Mouse (Mus musculus): ENCODE results near the gene Car10.

Car10 gene

DNA sequence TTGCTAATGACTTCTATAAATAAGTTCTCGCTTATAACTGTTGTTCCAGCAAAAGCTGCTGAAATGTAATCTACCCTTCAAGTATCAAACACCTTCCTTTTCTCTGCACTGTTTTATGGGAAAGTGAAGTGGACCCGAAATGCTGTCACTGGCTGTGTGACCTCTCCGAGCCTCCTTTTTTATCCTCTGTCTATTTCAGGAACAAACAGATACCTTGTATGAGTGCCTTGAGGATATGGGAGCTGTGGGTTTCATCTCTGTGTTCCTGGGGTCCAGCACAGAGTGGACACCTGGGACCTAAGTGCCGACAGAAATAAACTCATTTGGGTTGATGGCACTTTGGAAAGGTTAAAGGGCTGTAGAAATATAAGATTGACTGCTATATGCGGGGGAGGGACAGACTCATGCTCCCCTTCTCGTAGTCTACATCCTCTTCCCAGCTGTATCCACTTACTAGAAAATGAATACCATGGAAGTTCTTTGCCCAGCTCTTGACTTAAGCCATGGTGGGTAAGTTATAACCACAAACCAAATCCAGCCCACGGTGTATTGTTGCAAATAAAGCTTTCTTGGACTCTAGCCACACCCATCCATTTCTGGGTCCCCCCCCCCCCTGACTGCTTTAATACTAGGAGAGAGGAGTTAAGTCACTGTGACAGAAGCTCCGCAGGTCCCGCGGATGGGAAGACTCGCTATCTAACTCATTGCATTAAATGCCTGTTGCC lies 474.3 kb downstream of the Car10 start:
- DNase-seq (ENCODE audit: low read depth, low spot score) = no peak

DNA sequence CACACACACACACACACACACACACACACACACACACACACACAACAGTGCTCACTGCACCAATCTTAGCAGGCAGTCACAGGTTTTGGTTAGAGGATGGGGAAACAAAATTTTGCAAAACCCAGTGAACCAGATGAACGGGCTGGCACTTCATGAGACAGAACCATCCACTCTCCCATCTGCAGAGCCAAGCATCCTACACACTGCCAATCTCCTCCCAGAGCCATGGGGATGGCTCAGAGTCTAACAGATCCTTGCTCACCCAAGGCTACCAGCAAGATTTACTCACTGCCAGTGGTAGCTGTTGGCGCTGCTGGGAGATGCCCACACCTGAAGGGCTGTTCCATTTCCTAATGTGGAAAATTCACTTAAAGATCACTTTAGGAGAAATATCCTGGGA lies 479.6 kb downstream of the Car10 start:
- DNase-seq (ENCODE audit: low read depth, low spot score) = peak; percentile 93

DNA sequence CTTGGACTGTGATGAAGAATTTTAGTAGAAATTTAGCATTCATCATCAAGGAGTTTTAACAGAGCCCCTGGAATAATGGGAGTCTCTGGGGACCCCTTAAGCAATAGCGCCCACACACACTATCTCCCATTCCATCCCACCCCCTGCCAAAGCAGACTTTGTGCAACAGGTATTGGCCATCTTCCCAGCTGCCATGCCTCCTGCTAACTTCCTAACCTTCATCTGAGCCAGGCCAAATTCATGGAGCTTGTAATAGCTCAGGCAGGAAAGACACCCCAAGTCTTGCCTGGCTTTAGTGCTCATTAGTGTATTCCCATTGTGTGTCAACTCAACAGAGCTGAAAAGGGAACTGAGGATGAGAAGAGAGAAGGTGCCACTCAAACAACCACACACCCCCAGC lies 481.8 kb downstream of the Car10 start:
- DNase-seq (ENCODE audit: low read depth, low spot score) = peak; percentile 70

DNA sequence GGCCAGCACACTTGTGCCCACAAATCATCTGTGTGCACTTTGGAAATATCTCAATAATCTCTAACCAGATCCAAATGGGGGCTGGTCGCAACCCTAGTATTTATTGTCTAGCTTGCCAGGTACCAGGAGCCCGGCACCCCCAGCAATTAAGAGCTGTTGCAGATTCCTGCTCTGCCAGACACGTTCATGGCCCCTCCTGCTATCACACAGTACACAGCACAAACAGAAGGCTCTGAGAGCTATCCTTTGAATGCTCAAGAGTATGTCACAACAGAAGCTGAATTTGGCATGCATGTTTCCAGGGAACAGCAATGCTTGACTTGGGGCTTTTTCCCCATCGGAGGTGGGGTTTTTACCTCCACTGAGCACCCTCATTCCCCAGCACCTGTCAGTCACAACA lies 483.5 kb downstream of the Car10 start:
- peak; percentile 57 for DNase-seq (ENCODE audit: low read depth, low spot score)

DNA sequence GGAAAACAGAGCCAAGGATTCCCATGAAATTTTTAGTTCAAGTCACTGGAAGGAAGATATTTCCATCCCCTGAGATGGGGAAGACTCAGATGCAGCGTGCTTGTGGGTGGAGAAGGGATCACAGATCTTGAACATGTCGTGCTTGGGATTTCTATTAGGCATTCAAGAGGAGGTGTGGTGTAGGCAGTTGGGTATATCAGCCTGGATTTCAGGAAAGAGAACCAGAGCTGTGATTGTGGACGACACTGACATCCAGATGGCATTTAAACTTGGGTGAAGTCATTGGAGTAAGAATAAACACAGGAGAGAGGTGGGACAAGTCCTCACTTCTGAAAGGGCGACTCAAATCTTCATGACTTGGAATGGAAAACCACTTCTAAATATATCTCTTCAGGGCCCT lies 490.0 kb downstream of the Car10 start:
- peak; percentile 86 for DNase-seq (ENCODE audit: low read depth, low spot score)

DNA sequence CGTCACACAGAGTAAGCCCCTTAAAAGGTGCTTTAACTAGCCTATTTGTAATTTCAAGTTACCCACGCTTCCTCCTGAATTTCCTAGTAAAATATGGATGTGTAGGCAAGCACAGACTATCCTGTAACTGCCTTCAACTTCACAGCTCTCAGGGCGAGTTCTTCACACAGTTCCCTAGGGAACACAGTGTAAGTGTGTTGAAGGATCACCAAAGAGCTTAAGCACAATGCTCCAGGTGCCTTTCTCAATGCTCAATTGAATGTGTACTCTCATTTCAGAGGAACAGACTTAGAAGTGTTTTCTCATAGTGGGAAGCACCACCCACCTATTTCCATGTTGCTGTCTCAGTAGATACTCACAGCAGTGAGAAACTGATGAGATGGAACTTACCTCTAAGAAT lies 492.8 kb downstream of the Car10 start:
- DNase-seq (ENCODE audit: low read depth, low spot score) = peak; percentile 68

DNA sequence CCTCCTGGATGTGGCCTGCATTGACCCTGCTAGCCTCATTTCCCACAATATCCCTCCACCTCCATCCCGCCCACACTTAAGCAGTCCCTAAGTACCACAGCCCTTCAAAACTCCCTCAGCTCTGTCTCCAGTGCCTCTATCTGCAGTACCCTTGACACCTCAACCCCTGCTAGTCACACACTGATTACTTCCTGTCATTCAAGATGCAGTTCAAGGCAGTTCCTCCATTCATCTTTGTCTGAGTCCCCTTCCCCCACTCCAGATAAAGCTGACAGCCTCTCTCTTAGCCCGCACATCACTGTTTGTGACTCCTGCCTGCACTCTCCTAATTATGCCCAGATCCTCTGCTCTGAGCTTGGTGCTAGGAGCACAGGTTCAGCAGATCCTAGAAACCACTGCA lies 496.2 kb downstream of the Car10 start:
- DNase-seq (ENCODE audit: low read depth, low spot score) = no peak

DNA sequence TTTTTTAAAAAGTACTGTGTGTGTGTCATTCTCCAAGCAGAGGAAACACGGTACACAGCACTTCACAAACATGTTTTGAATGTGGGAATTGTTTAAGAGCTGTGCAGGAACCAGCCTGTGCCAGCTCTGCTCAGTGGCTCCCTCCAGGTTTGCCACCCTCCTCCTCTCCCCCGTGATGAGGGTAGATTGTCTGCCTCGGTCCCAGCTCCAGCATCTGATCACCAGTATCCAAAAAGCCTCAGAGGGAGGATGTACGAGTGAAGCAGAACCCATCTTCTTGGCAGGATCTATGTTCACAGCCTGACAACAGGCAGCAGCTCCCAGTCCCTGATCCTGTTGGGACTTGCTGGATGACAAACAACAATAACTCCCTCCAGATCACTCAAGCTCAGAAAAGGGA lies 500.3 kb downstream of the Car10 start:
- DNase-seq (ENCODE audit: low read depth, low spot score) = peak; percentile 73

DNA sequence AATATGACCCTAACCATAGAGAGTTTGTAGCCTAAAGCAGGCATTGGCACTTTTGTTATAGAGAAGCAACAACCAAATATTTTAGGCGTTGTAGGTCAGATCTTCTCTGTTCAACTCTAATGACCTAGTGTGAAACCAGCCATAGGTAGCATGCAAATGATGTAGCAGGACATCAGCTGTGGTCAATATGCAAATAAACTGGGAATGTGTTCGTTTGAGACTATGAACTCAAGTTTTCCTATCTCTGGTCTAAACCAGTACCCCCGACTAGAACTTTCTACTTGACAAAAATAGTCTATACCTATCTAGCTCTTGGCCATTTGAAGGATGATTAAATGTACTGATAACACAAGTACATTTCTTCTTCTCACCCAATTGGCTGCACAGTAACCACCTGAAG lies 501.9 kb downstream of the Car10 start:
- no peak for DNase-seq (ENCODE audit: low read depth, low spot score)

DNA sequence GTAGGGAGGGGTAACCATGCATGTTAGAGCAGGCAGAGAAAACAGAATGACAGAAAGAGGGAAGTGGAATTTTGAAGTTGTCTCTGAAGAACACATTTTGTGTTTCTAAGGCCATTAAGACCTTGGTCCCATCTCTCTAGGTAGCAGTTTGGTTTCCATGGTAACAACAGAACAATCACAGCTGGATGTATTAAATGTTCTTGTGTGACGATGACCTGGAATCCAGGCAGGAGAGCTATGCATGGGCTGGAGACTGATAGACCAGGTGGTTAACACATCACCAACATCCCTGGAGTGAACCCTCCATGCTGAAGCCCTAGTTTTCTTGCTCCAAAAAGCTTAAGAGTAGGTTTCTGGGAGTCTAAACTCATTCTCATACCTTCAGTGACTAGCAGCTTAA lies 505.7 kb downstream of the Car10 start:
- no peak for DNase-seq (ENCODE audit: low read depth, low spot score)

DNA sequence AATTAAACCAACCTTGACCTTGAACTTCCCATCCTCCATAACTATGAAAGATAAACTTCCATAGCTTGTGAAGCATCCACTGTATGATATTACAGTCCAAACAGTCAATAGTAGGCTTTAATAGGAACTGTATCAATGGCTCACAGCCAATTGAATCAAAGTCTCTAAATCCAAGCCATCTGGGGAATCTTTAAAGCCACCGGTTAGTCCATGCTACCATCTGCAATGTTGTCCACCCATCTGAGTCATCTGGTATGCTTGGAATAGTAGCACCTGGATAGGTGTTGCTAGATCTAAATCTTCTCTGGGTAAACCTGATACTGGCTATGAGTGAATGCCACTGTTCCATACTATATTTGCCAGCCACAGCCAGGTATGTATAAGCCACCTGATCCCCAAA lies 509.3 kb downstream of the Car10 start:
- DNase-seq (ENCODE audit: low read depth, low spot score) = peak; percentile 48

DNA sequence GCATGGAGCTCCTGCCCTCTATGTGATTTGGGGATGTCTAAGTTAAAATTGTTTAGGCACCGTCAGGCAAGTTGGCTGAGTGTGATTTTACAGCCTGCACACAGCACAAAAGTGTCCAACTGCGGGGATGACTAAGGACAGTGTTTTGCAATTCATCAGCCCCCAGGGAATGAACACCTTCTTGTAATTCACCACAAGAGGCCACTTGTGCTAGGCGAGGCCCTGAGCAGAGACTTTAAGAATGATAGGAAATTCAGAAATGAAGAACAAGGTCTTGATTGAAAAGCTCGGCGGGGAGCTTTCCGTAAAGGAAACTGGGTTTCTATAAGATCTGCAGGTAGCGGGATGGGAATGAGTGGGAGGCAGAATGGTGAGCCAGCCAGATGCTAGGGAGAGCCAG lies 510.9 kb downstream of the Car10 start:
- peak; percentile 74 for DNase-seq (ENCODE audit: low read depth, low spot score)

DNA sequence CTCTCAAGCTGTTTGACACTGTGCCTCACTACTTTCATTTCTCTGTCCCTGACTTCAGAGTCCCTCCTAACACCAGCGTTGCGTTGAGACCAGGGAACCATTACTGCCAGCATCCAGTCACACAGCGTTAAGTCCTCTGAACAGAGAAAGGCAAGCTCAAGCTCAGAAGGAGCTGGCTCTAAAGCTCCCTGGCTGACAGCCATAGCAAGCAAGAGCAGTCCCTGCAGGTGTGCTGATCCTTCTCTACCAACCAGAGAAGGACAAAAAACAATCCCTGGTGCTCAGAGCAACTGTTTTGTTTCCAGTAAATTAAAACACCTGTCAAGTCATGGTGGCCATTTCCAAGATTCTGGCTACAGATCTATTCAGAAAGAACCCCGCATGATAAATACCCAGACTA lies 514.2 kb downstream of the Car10 start:
- DNase-seq (ENCODE audit: low read depth, low spot score) = peak; percentile 79

DNA sequence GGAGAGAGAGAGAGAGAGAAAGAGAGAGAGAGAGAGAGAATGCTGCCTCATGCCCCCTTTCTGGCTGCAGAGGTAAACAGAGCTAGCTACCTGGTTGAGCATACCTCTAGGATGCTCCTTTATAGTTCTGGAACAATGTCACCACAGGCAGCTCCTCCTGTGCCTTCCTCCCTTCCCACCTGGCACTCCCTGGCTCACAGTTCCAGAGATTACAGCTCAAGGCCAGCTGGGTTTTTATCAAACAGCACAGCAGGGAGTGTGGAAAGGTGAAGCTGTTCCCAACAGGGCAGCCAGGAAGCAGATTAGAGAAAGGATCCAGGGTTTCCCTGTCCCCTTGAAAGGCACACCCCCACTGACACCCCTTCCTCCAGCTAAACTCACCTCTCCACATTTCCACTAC lies 517.0 kb downstream of the Car10 start:
- DNase-seq (ENCODE audit: low read depth, low spot score) = peak; percentile 91

DNA sequence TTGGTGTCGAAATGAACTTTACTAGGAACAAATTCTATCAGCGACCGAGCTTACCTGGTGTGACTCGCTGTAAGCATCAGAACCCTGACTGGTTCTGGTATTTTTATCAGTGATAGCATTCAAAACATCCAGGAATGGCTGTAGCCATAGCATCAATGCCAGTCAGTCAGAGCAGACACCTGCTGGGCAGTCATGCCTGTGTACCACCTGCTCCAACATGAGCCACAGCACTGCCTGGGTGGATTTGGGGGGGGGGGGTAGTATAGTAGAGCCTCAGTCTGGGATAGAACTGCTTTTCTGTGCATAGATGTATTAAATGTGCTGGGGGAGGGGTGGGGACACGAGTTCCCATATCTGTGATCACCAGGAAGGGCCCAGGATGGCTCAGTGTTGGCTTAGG lies 525.8 kb downstream of the Car10 start:
- peak; percentile 69 for DNase-seq (ENCODE audit: low read depth, low spot score)

DNA sequence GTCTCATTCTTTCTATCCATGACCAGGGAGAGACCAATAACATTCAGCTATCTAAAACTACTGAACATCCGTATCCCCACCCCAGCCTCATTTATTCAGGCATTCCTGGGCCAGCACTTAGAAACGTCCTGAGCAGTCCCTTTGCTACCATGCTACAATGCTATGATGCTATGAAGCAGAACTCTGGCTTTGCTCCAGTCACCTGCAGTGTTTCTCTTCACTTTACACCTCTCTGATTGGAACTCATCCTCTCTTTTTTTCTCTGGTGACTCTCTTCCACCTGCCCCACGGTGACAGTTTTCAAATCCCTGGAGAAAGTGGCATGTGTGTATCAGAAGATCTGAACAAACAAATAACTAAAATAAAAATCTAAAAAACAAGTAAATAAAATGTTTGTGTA lies 541.6 kb downstream of the Car10 start:
- DNase-seq (ENCODE audit: low read depth, low spot score) = peak; percentile 72

DNA sequence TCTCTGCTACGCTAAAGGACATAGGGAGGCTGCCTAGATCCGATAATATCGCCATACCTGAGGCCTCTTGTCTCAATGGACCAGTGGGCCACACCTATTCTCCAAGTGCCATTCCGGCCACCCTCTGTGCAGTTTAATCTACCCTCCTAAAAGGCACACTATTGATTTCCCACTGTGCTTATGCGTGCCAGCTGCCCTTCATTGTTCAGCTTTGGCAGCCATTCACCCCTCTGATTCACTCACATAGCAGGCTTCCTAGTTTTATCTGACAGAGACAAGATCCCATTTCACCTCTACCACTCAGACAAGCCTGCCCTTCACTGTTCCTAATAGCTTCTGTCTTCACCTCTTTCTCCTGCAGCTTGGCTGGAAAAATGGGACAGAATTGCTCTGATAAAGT lies 543.1 kb downstream of the Car10 start:
- peak; percentile 70 for DNase-seq (ENCODE audit: low read depth, low spot score)

DNA sequence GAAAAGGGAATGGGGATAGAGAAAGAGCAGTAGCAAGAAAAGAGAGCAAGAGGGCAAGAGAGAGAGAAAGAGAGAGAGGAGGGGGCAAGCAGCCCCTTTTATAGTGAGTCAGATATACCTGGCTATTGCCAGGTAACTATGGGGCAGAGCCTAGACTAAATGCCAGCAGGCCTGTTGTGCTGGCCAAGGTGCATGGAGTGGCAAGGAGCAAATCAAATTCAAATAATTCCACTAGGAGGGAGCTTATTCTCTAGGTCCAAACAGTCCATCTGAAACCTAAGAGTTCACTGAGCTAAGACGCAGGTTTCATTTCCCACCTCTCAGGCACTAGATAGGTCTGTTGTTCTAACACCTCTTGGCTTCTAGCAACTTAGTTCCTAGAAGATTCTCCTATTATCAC lies 544.5 kb downstream of the Car10 start:
- DNase-seq (ENCODE audit: low read depth, low spot score) = peak; percentile 58

DNA sequence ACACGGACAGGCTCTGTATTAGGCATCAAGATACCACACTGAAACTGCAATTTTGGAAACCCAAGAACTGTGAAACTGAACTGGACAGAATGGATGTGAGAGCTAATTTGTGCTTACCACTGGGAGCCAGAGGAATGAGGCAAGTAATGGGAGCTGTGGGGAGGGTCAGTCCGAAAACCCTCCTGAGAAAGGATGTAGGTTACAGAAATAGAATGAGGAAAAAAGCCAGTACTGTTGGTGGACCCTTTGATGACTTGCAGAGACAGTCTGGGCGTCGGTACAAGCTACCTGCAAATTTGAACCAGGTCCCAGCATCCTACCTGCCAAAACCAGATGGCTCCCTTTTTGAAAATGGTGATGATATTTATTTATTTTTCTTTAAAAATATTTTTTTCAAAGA lies 545.2 kb downstream of the Car10 start:
- DNase-seq (ENCODE audit: low read depth, low spot score) = peak; percentile 94

DNA sequence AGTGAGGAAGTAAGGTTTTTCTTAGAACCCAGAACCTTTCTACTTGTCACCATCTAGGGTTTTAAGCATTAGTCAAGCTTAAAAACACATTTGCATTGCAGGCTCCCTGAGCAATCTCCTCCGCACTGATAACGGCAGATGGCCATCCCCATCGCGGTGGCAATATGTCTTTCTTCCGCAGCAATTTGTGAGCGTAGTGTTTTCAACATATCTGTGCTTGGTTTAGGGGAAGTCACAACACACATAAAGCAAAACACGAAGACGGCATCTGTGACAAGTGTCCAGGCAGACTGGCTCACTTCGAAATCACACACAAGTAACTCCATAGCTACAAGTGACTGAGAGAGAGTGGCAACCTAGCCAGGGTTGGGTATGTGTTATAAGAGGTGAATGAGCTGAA lies 545.6 kb downstream of the Car10 start:
- DNase-seq (ENCODE audit: low read depth, low spot score) = peak; percentile 95

DNA sequence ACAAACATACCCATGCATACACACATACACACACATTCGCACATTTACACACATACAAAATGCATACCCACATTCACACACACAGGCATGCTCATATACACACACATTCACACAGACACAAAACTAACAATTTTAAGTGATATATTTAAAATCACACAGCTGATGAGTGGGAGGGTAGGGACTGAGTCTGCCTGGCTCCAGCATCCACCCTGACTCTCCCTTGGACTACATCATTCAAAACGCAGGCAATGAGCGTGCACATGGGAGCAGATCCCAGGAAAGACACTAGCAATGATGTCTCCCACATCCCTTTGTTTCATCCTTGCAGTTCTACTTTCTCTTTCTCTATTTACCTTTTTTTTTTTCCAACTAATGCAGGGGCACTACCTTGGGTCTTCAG lies 548.4 kb downstream of the Car10 start:
- peak; percentile 65 for DNase-seq (ENCODE audit: low read depth, low spot score)
